ENCODE assay signal across 25 mouse cellular contexts in genomic region chr9:66201665-66202064, GRCm38 (mm10). TPM values are rescaled to one million over a fixed set of nuclear protein-coding genes. Genes with fewer than 3 reads are reported as not detected.
A peak's percentile ranks its signal among the peaks of the same experiment; 100 is the strongest.
DNase-seq lines count a peak whose midpoint lies in the region; ATAC-seq and TF ChIP-seq lines count a peak whose summit lies in the region.
"Had no signal": no experiment of that assay in that cellular context is flagged by ENCODE, and none has a peak within 500 bp of the region (broad histone marks: within the 10 kb centered on the region; RNA-seq: fewer than 3 reads in every experiment).

No protein-coding gene starts in this region.

- 42% methylated on average over 6 of the region's 6 CpGs for WGBS in kidney, adult 2 months
- 13% methylated on average over 6 of the region's 6 CpGs for WGBS in liver, embryonic 12.5 days (ENCODE audit: insufficient replicate concordance)
- 37% methylated on average over 6 of the region's 6 CpGs for WGBS in liver, postnatal 0 days (ENCODE audit: insufficient replicate concordance)

- DNase-seq in kidney, adult 2 months, result peak; percentile 66
- no peak for DNase-seq in kidney, adult 8-10 months
- peak; percentile 43 for DNase-seq in c-Kit-negative CD71-positive TER-119-positive erythroid progenitor cells, embryonic 14.5 days (ENCODE audit: low read depth, low spot score)
- no peak for DNase-seq in liver, postnatal 0 days
- DNase-seq in embryo, embryonic 10.5 days (ENCODE audit: low spot score), result no peak
- DNase-seq in urinary bladder, postnatal 14 days (ENCODE audit: low spot score), result no peak
- no peak for DNase-seq in left cerebral cortex, postnatal 14 days (ENCODE audit: low spot score in 2 of 2)
- DNase-seq: adrenal gland, postnatal 10 days; cerebellum, postnatal 14 days; gastrocnemius, postnatal 36 days; heart, postnatal 4 days; kidney, adult 9 months; kidney, postnatal 10 days; layer of hippocampus, adult 9-11 months; lung, postnatal 10 days had no signal

- no peak overlapping the region for H3K4me3 ChIP-seq in kidney, adult 2 months (ENCODE audit: insufficient read depth, low read depth, low read length)
- H3K4me3 ChIP-seq in liver, embryonic 12.5 days, result no peak overlapping the region
- H3K4me3 ChIP-seq in liver, postnatal 0 days (ENCODE audit: low read depth, low read length), result no peak overlapping the region
- H3K4me3 ChIP-seq: embryonic facial prominence, embryonic 10.5 days; embryonic facial prominence, embryonic 15.5 days; hindbrain, embryonic 13.5 days; midbrain, embryonic 10.5 days; midbrain, embryonic 15.5 days; neural tube, embryonic 15.5 days had no signal

- no peaks in the 10 kb centered on the region for H3K9me3 ChIP-seq in liver, embryonic 12.5 days (replicated peaks)
- no peaks in the 10 kb centered on the region for H3K9me3 ChIP-seq in liver, postnatal 0 days (ENCODE audit: low read length)
- H3K9me3 ChIP-seq: embryonic facial prominence, embryonic 10.5 days; embryonic facial prominence, embryonic 15.5 days; hindbrain, embryonic 13.5 days; midbrain, embryonic 10.5 days; midbrain, embryonic 15.5 days; neural tube, embryonic 15.5 days had no signal

- no peaks in the 10 kb centered on the region for H3K27me3 ChIP-seq in kidney, adult 2 months (replicated peaks; ENCODE audit: control insufficient read depth, insufficient read depth, low read length)
- peaks cover 13% of the 10 kb centered on the region; the same call in 1 of the 2 replicates for H3K27me3 ChIP-seq in liver, embryonic 12.5 days (replicated peaks)
- no peaks in the 10 kb centered on the region for H3K27me3 ChIP-seq in liver, postnatal 0 days (ENCODE audit: insufficient read depth, low read length)
- H3K27me3 ChIP-seq: embryonic facial prominence, embryonic 15.5 days; hindbrain, embryonic 13.5 days; midbrain, embryonic 15.5 days; neural tube, embryonic 15.5 days; Patski had no signal

- ATAC-seq in liver, embryonic 12.5 days, result peak; percentile 25; the same call in 1 of the 2 replicates
- ATAC-seq in liver, postnatal 0 days, result no peak
- ATAC-seq: forebrain, embryonic 14.5 days; midbrain, embryonic 15.5 days; Patski had no signal

- 0 out of 2 replicates have a peak, but pooled peaks have one; percentile 14 for TF ChIP-seq EP300 in liver, postnatal 0 days (IDR thresholded peaks at IDR 0.05; ENCODE audit: low read depth)

- no peak for TF ChIP-seq POLR2A in kidney, adult 2 months (IDR thresholded peaks at IDR 0.05; ENCODE audit: low read depth, low read length)

- H3K9ac ChIP-seq in liver, embryonic 12.5 days, result no peak overlapping the region
- H3K9ac ChIP-seq in liver, postnatal 0 days (replicated peaks), result no peak overlapping the region; the same call in 1 of the 2 replicates
- H3K9ac ChIP-seq: embryonic facial prominence, embryonic 15.5 days; hindbrain, embryonic 13.5 days; midbrain, embryonic 15.5 days; neural tube, embryonic 15.5 days had no signal

- peaks cover 10% of the 10 kb centered on the region; the same call in 1 of the 2 replicates for H3K4me1 ChIP-seq in kidney, adult 2 months (ENCODE audit: control insufficient read depth, insufficient read depth, low read length)
- H3K4me1 ChIP-seq in liver, embryonic 12.5 days, result peaks cover 44% of the 10 kb centered on the region
- peaks cover 47% of the 10 kb centered on the region for H3K4me1 ChIP-seq in liver, postnatal 0 days (ENCODE audit: insufficient read depth)
- H3K4me1 ChIP-seq: hindbrain, embryonic 13.5 days; midbrain, embryonic 10.5 days; midbrain, embryonic 15.5 days; neural tube, embryonic 15.5 days had no signal

- H3K36me3 ChIP-seq in kidney, adult 2 months (ENCODE audit: control insufficient read depth, insufficient read depth, low read length), result no peaks in the 10 kb centered on the region
- H3K36me3 ChIP-seq in liver, embryonic 12.5 days, result no peaks in the 10 kb centered on the region
- H3K36me3 ChIP-seq in liver, postnatal 0 days (replicated peaks; ENCODE audit: insufficient read depth, low read length), result no peaks in the 10 kb centered on the region
- H3K36me3 ChIP-seq: embryonic facial prominence, embryonic 10.5 days; embryonic facial prominence, embryonic 15.5 days; hindbrain, embryonic 13.5 days; midbrain, embryonic 10.5 days; midbrain, embryonic 15.5 days; neural tube, embryonic 15.5 days had no signal

- intact Hi-C loops in left cerebral cortex, postnatal 14 days (cut with DNase I), result no loop called here

- no peak overlapping the region for H3K27ac ChIP-seq in kidney, adult 2 months (ENCODE audit: insufficient read depth, low read depth, low read length)
- H3K27ac ChIP-seq in liver, embryonic 12.5 days, result peak overlapping the region; percentile 38; the same call in 1 of the 2 replicates
- H3K27ac ChIP-seq in liver, postnatal 0 days (ENCODE audit: low read depth), result peak overlapping the region; percentile 71; the same call in 1 of the 2 replicates
- H3K27ac ChIP-seq: embryonic facial prominence, embryonic 10.5 days; embryonic facial prominence, embryonic 15.5 days; hindbrain, embryonic 13.5 days; midbrain, embryonic 10.5 days; midbrain, embryonic 15.5 days; neural tube, embryonic 15.5 days had no signal

- H3K4me2 ChIP-seq in liver, embryonic 12.5 days, result no peak overlapping the region
- no peak overlapping the region for H3K4me2 ChIP-seq in liver, postnatal 0 days (ENCODE audit: low read depth, low read length)
- H3K4me2 ChIP-seq: embryonic facial prominence, embryonic 15.5 days; heart, embryonic 11.5 days; hindbrain, embryonic 13.5 days; midbrain, embryonic 15.5 days; neural tube, embryonic 15.5 days had no signal

- no peak for TF ChIP-seq CTCF in kidney, adult 2 months (conservative IDR thresholded peaks at IDR 0.05; ENCODE audit: insufficient read depth, insufficient read length, low read depth, low read length)
- no peak for TF ChIP-seq CTCF in liver, postnatal 0 days (IDR thresholded peaks at IDR 0.05; ENCODE audit: low read depth)

RNA-seq across cellular contexts. Expression of gene Dapk2, which starts 43.6 kb away (rescaled TPM):
- 10.8 and 11.8 TPM in 2 replicates for polyA plus RNA-seq in kidney, adult 2 months (2012; rRNA removed)
- polyA plus RNA-seq in liver, embryonic 12.5 days (2016; fragmentation: Nextera tagmentation; extraction: Ambion mirVana), result 12.3 and 16.4 TPM in 2 replicates
- 21.6 and 23.4 TPM in 2 replicates for polyA plus RNA-seq in liver, postnatal 0 days (2015; fragmentation: Nextera tagmentation; extraction: Ambion mirVana)
- 1 to 10 TPM; 2.4 to 5.8 TPM for total RNA-seq in left cerebral cortex, postnatal 14 days (2021)

Comparison
In these comparisons a context has a peak if more than half of its experiments do, and no peak if none do; other contexts are left out.
1. DNase-seq: peak in kidney, adult 2 months (single experiment) and c-Kit-negative CD71-positive TER-119-positive erythroid progenitor cells, embryonic 14.5 days (single experiment); none in kidney, adult 8-10 months (0 of 2), liver, postnatal 0 days (single experiment), embryo, embryonic 10.5 days (single experiment), urinary bladder, postnatal 14 days (single experiment) and left cerebral cortex, postnatal 14 days (0 of 2).